Mouse (Mus musculus): ENCODE data around the gene Myh7. TPM values are rescaled to one million over a fixed set of nuclear protein-coding genes. Genes with fewer than 3 reads are reported as not detected.
"Not testable (repeated sequence)": the region's sequence is repeated elsewhere in the genome, so short reads cannot be mapped to it uniquely, and the experiment has no call there.

Gene Myh7
- polyA plus RNA-seq, 1 experiment: 6.9 TPM

GRCm38 (mm10) chr14:54956533-54956932 lies 37.9 kb downstream of the Myh7 start:
- Histone ChIP-seq H3K4me1 (ENCODE audit: control insufficient read depth, insufficient read depth, low read length) (no peaks in the 10 kb centered on the region), H3K27me3 (ENCODE audit: control insufficient read depth, insufficient read depth, low read length) (no peaks in the 10 kb centered on the region), H3K27ac (ENCODE audit: insufficient read depth, low read length) (no peak overlapping the region), H3K4me3 (replicated peaks; ENCODE audit: insufficient read depth, low read depth, low read length) (no peak overlapping the region)
- TF ChIP-seq POLR2A (IDR thresholded peaks at IDR 0.05; ENCODE audit: borderline replicate concordance, insufficient read depth, low read length) (no peak), CTCF (IDR thresholded peaks at IDR 0.05; ENCODE audit: borderline replicate concordance, insufficient read depth, low read depth, low read length) (no peak)
- WGBS: 89% methylated on average over 9 of the region's 9 CpGs
- no peak for DNase-seq

- Histone ChIP-seq H3K27ac (ENCODE audit: insufficient read depth, low read length) (no peak overlapping the region), H3K27me3 (ENCODE audit: control insufficient read depth, insufficient read depth, low read length) (no peaks in the 10 kb centered on the region), H3K4me3 (replicated peaks; ENCODE audit: insufficient read depth, low read depth, low read length) (no peak overlapping the region), H3K4me1 (ENCODE audit: control insufficient read depth, insufficient read depth, low read length) (no peaks in the 10 kb centered on the region)
- 86% methylated on average over 3 of the region's 3 CpGs for WGBS
- DNase-seq: no peak
- TF ChIP-seq POLR2A (IDR thresholded peaks at IDR 0.05; ENCODE audit: borderline replicate concordance, insufficient read depth, low read length) (no peak), CTCF (IDR thresholded peaks at IDR 0.05; ENCODE audit: borderline replicate concordance, insufficient read depth, low read depth, low read length) (no peak)
Measured at GRCm38 (mm10) chr14:54955481-54955880, 38.9 kb downstream of the Myh7 start.

- H3K27ac ChIP-seq (ENCODE audit: insufficient read depth, low read length): no peak overlapping the region
- H3K4me3 ChIP-seq (replicated peaks; ENCODE audit: insufficient read depth, low read depth, low read length): no peak overlapping the region
- 88% methylated on average over 3 of the region's 3 CpGs for WGBS
- no peaks in the 10 kb centered on the region for H3K27me3 ChIP-seq (ENCODE audit: control insufficient read depth, insufficient read depth, low read length)
- TF ChIP-seq POLR2A (IDR thresholded peaks at IDR 0.05; ENCODE audit: borderline replicate concordance, insufficient read depth, low read length): no peak
- no peak for TF ChIP-seq CTCF (IDR thresholded peaks at IDR 0.05; ENCODE audit: borderline replicate concordance, insufficient read depth, low read depth, low read length)
- no peaks in the 10 kb centered on the region for H3K4me1 ChIP-seq (ENCODE audit: control insufficient read depth, insufficient read depth, low read length)
- no peak for DNase-seq
Measured at GRCm38 (mm10) chr14:54954474-54954873, 40.0 kb downstream of the Myh7 start.

- no peaks in the 10 kb centered on the region for H3K4me1 ChIP-seq (ENCODE audit: control insufficient read depth, insufficient read depth, low read length)
- TF ChIP-seq CTCF (IDR thresholded peaks at IDR 0.05; ENCODE audit: borderline replicate concordance, insufficient read depth, low read depth, low read length): no peak
- TF ChIP-seq POLR2A (IDR thresholded peaks at IDR 0.05; ENCODE audit: borderline replicate concordance, insufficient read depth, low read length): no peak
- no peaks in the 10 kb centered on the region for H3K27me3 ChIP-seq (ENCODE audit: control insufficient read depth, insufficient read depth, low read length)
- DNase-seq: no peak
- 86% methylated on average over 8 of the region's 8 CpGs for WGBS
- H3K4me3 ChIP-seq (replicated peaks; ENCODE audit: insufficient read depth, low read depth, low read length): no peak overlapping the region
- no peak overlapping the region for H3K27ac ChIP-seq (ENCODE audit: insufficient read depth, low read length)
Measured at GRCm38 (mm10) chr14:54953664-54954206, 40.7 kb downstream of the Myh7 start.

GRCm38 (mm10) chr14:54951587-54951986 lies 42.8 kb downstream of the Myh7 start:
- DNase-seq: no peak
- no peak overlapping the region for H3K4me3 ChIP-seq (replicated peaks; ENCODE audit: insufficient read depth, low read depth, low read length)
- H3K27ac ChIP-seq (ENCODE audit: insufficient read depth, low read length): no peak overlapping the region
- H3K4me1 ChIP-seq (ENCODE audit: control insufficient read depth, insufficient read depth, low read length): no peaks in the 10 kb centered on the region
- H3K27me3 ChIP-seq (ENCODE audit: control insufficient read depth, insufficient read depth, low read length): no peaks in the 10 kb centered on the region
- TF ChIP-seq POLR2A (IDR thresholded peaks at IDR 0.05; ENCODE audit: borderline replicate concordance, insufficient read depth, low read length): no peak
- no peak for TF ChIP-seq CTCF (IDR thresholded peaks at IDR 0.05; ENCODE audit: borderline replicate concordance, insufficient read depth, low read depth, low read length)
- 90% methylated on average over 6 of the region's 6 CpGs for WGBS

GRCm38 (mm10) chr14:54950493-54950892 lies 43.9 kb downstream of the Myh7 start:
- no peak overlapping the region for H3K4me3 ChIP-seq (replicated peaks; ENCODE audit: insufficient read depth, low read depth, low read length)

GRCm38 (mm10) chr14:54948781-54949180 lies 45.6 kb downstream of the Myh7 start:
- 90% methylated on average over 9 of the region's 9 CpGs for WGBS
- Histone ChIP-seq H3K27me3 (ENCODE audit: control insufficient read depth, insufficient read depth, low read length) (no peaks in the 10 kb centered on the region), H3K27ac (ENCODE audit: insufficient read depth, low read length) (no peak overlapping the region), H3K4me3 (replicated peaks; ENCODE audit: insufficient read depth, low read depth, low read length) (no peak overlapping the region), H3K4me1 (ENCODE audit: control insufficient read depth, insufficient read depth, low read length) (no peaks in the 10 kb centered on the region)
- DNase-seq: no peak
- TF ChIP-seq CTCF (IDR thresholded peaks at IDR 0.05; ENCODE audit: borderline replicate concordance, insufficient read depth, low read depth, low read length) (no peak), POLR2A (IDR thresholded peaks at IDR 0.05; ENCODE audit: borderline replicate concordance, insufficient read depth, low read length) (no peak)

More at GRCm38 (mm10) chr14:54950493-54950892, 43.9 kb downstream of the Myh7 start:
- no peak for TF ChIP-seq POLR2A (IDR thresholded peaks at IDR 0.05; ENCODE audit: borderline replicate concordance, insufficient read depth, low read length)
- no peak for TF ChIP-seq CTCF (IDR thresholded peaks at IDR 0.05; ENCODE audit: borderline replicate concordance, insufficient read depth, low read depth, low read length)
- Histone ChIP-seq H3K27ac (ENCODE audit: insufficient read depth, low read length) (no peak overlapping the region), H3K4me1 (ENCODE audit: control insufficient read depth, insufficient read depth, low read length) (no peaks in the 10 kb centered on the region), H3K27me3 (ENCODE audit: control insufficient read depth, insufficient read depth, low read length) (no peaks in the 10 kb centered on the region)
- WGBS: 63% methylated on average over 12 of the region's 12 CpGs
- DNase-seq: no peak

GRCm38 (mm10) chr14:54947008-54947407 lies 47.4 kb downstream of the Myh7 start:
- H3K4me1 ChIP-seq (ENCODE audit: control insufficient read depth, insufficient read depth, low read length); H3K4me3 ChIP-seq (replicated peaks; ENCODE audit: insufficient read depth, low read depth, low read length); DNase-seq; H3K27ac ChIP-seq (ENCODE audit: insufficient read depth, low read length); H3K27me3 ChIP-seq (ENCODE audit: control insufficient read depth, insufficient read depth, low read length): not testable (repeated sequence)
- 80% methylated on average over 11 of the region's 11 CpGs for WGBS

All from cerebellum, adult 2 months (tissue).